Mouse (Mus musculus) ES-Bruce4 (cell line): ENCODE data around the gene Auts2.

ENCODE experiments used
- CTCF ChIP-seq: IDR thresholded peaks from one replicate; pipeline ENCODE4 v1.8.1; 2011; ENCODE audit warnings: low read depth, low read length
- POLR2A ChIP-seq: IDR thresholded peaks from one replicate; pipeline ENCODE4 v1.8.1; 2011; ENCODE audit warnings: low read length; ENCODE audit not compliant: insufficient read depth

DNA sequence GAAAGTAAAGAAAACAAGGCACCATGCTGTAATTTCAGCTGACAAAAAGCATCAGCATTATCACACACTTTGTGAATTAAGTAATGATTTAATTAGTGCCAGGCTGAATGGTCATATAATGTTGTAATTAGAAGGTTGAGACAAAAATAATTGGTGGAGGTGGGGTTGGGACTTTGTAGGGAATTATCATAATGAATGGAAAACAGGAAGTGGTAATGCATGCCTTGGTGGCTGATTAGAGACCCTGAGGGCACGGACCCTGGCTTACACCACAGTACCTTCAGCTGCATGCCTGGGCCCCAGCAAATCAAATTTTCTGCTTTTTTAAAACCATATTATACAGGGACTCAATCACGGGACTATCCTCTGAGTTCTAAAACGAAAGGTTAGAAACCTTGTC, 586.1 kb downstream of the Auts2 start:
- no peak for TF ChIP-seq POLR2A
- no peak for TF ChIP-seq CTCF
